Comparison of ENCODE assay signal across 20 mouse cellular contexts in genomic region chr1:135639093-135639492, GRCm38 (mm10).
"Had no signal": no experiment of that assay in that cellular context is flagged by ENCODE, and none has a peak within 500 bp of the region (broad histone marks: within the 10 kb centered on the region; RNA-seq: fewer than 3 reads in every experiment).

No protein-coding gene starts in this region.

- H3K27ac ChIP-seq: lung, embryonic 15.5 days; midbrain, embryonic 10.5 days; neural tube, embryonic 13.5 days; neural tube, embryonic 15.5 days had no signal

- H3K4me2 ChIP-seq: lung, embryonic 15.5 days; neural tube, embryonic 13.5 days; neural tube, embryonic 15.5 days had no signal

- H3K9ac ChIP-seq: liver, postnatal 0 days; lung, embryonic 15.5 days; neural tube, embryonic 13.5 days; neural tube, embryonic 15.5 days had no signal

- H3K27me3 ChIP-seq: lung, embryonic 15.5 days; neural tube, embryonic 13.5 days; neural tube, embryonic 15.5 days had no signal

- H3K9me3 ChIP-seq: lung, embryonic 15.5 days; midbrain, embryonic 10.5 days; neural tube, embryonic 13.5 days; neural tube, embryonic 15.5 days had no signal

- ATAC-seq: liver, postnatal 0 days; lung, postnatal 0 days; midbrain, embryonic 16.5 days had no signal

- DNase-seq: liver, postnatal 0 days; lung, adult 2 months; lung, postnatal 14 days; lung, postnatal 36 days; midbrain, embryonic 14.5 days; retina, postnatal 1 day; right cerebral cortex, adult 18-20 months; right cerebral cortex, postnatal 25 days; right cerebral cortex, postnatal 4 days; spleen, adult 18-20 months; thymus, adult 18-20 months; thymus, postnatal 14 days; thymus, postnatal 36 days had no signal

- H3K4me3 ChIP-seq: lung, embryonic 15.5 days; midbrain, embryonic 10.5 days; myocyte; neural tube, embryonic 13.5 days; neural tube, embryonic 15.5 days had no signal

- H3K36me3 ChIP-seq: lung, embryonic 15.5 days; midbrain, embryonic 10.5 days; neural tube, embryonic 13.5 days; neural tube, embryonic 15.5 days had no signal
